Mouse (Mus musculus) gastrocnemius, adult 8-10 months (tissue): Measurements from ENCODE around the gene 1110059G10Rik. TPM values are rescaled to one million over a fixed set of nuclear protein-coding genes. Genes with fewer than 3 reads are reported as not detected.

Experiments used
- DNase-seq, 2 experiments: peaks; one replicate each; pipeline ENCODE4 v3.0.0; 2022; ENCODE audit warnings: low spot score in 2 of 2
- total RNA-seq, 4 experiments: library from RNA; stranded (reverse); gene quantifications; 2 replicates each; pipeline ENCODE4 v1.2.4; 2022

1110059G10Rik gene
- 10 to 100 TPM in 1 of 4 experiments, 1 to 10 TPM in 3; 5.6 to 11.6 (median 8.4) TPM for total RNA-seq

- peak; percentile 85 to 88 for DNase-seq
Observed at GRCm38 (mm10) chr9:122950643-122951475, at the start of gene 1110059G10Rik, which contains the start of gene Kif15. TSS of gene 1110059G10Rik (minus strand) at chr9:122951000. TSS of gene Kif15 (plus strand) at chr9:122951046.

GRCm38 (mm10) chr9:122999193-122999586, 48.4 kb upstream of the 1110059G10Rik start:
- no peak for DNase-seq

DNA sequence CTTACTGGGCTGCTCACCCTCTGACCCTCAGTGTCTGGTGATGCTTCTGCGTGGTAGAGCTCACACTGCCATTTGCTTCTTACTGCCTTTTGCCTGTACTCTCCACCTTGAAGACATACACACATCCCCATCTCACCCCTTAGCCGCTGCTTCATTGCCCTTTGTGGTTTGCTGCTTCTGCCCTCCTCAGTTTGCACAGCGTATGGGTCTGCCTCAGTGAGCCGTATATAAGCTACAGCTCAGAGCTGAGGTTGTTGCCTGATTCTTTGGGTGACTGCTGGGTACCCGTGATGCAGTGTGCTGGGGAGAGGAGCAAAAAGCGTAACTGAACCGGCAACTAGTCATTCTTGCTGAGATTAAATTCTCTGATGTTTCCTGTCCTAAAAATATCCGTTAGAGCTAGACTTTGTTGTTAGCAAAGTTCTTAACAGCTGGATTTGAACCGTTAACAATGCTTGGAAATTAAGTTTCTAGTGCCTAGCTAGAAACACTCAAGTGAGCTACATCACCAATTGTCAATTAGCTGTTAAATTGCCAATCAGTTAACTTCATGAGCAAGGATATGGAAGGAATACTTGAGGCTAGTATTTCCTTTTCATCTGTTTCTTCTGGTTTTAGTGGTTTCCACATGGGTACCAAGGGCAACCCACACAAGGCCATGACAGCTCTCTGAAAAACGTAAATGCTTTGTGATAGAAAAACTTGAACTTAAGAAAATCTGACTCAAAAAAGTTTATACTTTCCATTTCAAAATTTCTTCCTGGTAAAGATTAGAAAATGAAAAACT, 47.8 kb upstream of the 1110059G10Rik start:
- DNase-seq = no peak

- no peak for DNase-seq
Observed at GRCm38 (mm10) chr9:122928915-122929314, 21.9 kb downstream of the 1110059G10Rik start.

- DNase-seq = peak; percentile 5 to 17
Observed at GRCm38 (mm10) chr9:122922936-122923381, 27.8 kb downstream of the 1110059G10Rik start, which contains the start of gene Zfp105. TSS of gene Zfp105 (plus strand) at chr9:122923072.

DNA sequence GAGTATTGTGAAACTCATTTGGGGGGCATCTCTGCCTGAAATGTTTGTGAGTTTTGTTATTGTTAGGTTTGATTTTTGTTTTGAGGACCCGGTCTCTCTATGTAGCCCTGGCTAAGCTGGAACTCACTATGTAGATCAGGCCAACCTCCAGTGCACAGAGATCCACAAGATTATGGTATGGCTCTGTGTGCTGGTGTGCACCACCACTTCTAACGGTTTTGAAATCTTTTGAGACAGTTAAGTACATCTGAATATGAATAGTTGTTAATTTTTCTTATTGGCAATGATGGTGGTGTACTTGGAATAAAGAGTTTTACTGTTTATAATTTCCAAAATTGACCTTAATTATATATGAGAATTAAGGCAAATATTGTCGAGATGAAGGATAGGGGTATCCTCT, 28.4 kb downstream of the 1110059G10Rik start:
- no peak for DNase-seq

GRCm38 (mm10) chr9:122902717-122903535, 47.9 kb downstream of the 1110059G10Rik start:
- DNase-seq = peak; percentile 6 to 18

GRCm38 (mm10) chr9:122901047-122901446, 49.8 kb downstream of the 1110059G10Rik start:
- DNase-seq = no peak

Other genes with a start within 250 kb of the 1110059G10Rik start
- gene Topaz1, start 203.7 kb downstream of the 1110059G10Rik start, total RNA-seq = not detected
- 10 to 100 TPM; 21.3 to 23.3 (median 21.9) TPM for gene Tcaim, start 145.5 kb downstream of the 1110059G10Rik start, total RNA-seq
- gene Gm35549, start 107.0 kb downstream of the 1110059G10Rik start, total RNA-seq = not detected
- gene Zfp445, start 85.0 kb downstream of the 1110059G10Rik start, total RNA-seq = 10 to 100 TPM; 24.8 to 35.2 (median 34.0) TPM
- 1 to 10 TPM; 3.9 to 4.6 (median 4.4) TPM for gene Zkscan7, start 65.3 kb downstream of the 1110059G10Rik start, total RNA-seq
- gene Zfp105, start 27.9 kb downstream of the 1110059G10Rik start, total RNA-seq = under 1 TPM; 0.19 to 0.79 (median 0.52) TPM
- under 1 TPM in 1 of 4 experiments, not detected in 3; 0.45 TPM for gene Kif15, start within 50 bp of the 1110059G10Rik start, total RNA-seq
- gene Tmem42, start 70.3 kb upstream of the 1110059G10Rik start, total RNA-seq = 10 to 100 TPM in 2 of 4 experiments, 1 to 10 TPM in 2; 6.5 to 11.0 (median 9.9) TPM
- gene Tgm4, start 83.7 kb upstream of the 1110059G10Rik start, total RNA-seq = not detected
- gene Zdhhc3, start 162.2 kb upstream of the 1110059G10Rik start, total RNA-seq = 10 to 100 TPM; 63.9 to 75.0 (median 69.9) TPM
- 10 to 100 TPM; 20.5 to 25.8 (median 22.0) TPM for gene Exosc7, start 162.2 kb upstream of the 1110059G10Rik start, total RNA-seq
- gene Clec3b, start 199.9 kb upstream of the 1110059G10Rik start, total RNA-seq = 10 to 100 TPM; 24.5 to 33.6 (median 28.6) TPM